Mouse (Mus musculus) spleen, adult 12 weeks (tissue): ENCODE results near the gene Tbc1d15.

Experiments used
- DNase-seq: peaks from one replicate; pipeline ENCODE4 v3.0.0; 2022; ENCODE audit warnings: low spot score

The Tbc1d15 gene

DNA sequence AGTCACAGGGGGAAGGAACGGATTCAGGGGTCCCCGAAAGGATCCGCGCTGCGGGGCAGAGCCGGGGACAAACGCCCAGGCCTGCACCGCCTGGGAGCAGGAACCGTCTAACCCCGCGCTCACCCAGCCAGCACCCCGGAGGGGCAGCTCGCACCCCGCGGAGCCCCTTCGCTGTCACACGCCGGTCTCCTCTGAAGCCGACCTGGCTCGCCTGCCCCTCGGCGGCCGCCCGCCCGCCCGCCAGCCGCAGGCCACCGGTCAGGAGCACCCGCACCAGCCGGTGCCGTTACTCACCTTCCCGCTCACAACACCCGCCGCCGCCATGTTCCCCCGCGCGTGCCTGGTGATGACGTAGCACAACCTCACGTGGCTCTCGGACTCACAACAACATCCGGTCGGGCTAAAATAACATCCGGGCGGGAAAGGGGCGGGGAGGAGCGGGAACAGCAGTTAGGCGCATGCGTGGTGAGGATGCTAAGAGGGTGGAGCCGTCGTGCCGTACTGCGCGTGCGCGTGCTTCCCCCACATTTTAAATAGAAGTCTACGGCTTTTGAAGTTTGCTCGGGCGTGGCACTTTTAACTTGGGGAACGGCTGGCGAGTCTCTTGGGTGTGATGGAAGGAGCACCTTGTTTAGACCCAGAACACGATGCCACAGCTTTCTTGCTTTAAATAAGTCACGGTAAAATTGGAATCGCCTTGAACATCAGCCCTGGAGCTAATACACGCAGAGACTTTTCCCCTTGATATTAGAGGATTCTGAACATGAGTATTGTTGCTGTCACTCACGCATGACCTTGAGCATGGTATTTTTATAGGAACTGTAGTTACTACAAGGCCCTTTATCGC lies at the start of gene Tbc1d15:
TSS of gene Tbc1d15 (minus strand) at position 380 of the 847 bp plus-strand sequence.
- DNase-seq = peak; percentile 97

DNA sequence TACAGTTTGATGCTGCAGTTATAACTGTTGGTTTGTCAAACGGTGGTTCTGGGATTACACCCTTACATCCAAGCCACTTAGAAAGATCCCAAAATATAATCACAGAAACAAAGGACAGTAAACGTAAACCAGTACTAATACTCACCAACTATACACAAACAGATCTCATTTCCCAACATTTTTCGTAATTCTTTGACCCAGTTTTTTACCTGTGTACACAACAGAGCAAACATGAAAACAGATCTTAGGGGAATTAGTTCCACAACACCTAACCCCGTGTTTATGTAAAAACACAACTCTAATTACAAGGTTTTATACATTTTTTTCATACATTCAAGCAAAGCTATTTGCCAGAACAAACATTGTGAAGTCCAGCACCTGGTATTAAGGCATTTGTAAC lies 47.4 kb upstream of the Tbc1d15 start:
- no peak for DNase-seq

DNA sequence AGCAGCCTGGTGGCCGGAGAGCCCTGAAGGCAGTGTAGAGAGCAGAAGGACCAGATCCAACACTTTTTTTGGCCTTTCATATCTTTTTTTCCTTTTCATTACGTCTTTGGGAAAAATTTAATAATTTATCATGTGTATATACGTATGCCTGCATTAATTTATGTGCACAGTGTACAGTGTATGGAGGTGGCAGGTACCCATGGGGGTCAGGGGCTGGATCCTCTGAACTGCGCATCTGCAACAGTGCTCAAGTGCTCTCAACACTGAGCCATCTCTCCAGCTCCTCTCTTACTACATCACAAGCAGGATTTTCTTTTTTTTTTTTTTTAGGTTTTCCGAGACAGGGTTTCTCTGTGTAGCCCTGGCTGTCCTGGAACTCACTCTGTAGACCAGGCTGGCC lies 46.3 kb upstream of the Tbc1d15 start:
- no peak for DNase-seq

DNA sequence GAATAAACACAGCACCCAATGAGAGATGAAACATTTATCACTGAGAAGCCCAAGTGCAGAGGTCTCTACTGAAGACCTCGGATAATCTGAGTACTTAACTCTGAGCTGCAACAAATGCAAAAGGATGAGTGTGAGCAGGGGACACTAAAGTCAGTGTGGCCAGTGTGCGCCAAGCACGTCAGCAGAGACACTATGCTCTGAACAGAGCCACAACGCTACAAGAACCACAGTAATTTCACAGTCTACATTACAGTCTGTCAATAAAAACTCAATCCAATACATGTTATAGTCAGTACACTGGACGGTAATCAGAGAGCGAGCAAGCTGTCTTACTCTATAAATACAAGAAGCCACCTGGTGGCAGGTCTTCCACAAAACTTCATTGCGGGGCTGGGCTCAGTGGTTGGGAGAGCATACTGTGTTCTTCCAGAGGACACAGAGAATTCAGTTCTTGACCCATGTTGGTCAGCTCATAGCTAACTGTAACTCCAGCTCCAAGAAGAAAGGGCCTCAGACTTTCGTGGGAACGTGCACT lies 45.2 kb upstream of the Tbc1d15 start:
- DNase-seq = no peak

DNA sequence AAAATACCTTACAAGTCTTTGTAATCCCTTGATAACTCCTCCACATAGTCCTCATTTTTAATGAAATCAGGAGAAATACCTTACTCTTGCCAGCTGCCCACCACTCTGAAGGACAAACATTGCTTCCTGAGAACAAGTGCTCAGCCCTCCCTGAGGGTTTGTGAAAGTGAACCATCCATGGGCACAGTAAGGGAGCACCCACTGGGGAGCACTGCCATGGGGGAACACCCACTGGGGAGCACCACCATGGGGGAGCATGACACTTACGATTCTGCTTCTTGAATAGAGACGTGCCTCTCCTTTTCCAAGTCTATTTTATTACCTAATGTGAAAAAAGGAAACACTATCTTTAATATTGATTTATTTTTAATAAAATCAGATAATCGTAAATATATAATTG lies 43.9 kb upstream of the Tbc1d15 start:
- no peak for DNase-seq

DNA sequence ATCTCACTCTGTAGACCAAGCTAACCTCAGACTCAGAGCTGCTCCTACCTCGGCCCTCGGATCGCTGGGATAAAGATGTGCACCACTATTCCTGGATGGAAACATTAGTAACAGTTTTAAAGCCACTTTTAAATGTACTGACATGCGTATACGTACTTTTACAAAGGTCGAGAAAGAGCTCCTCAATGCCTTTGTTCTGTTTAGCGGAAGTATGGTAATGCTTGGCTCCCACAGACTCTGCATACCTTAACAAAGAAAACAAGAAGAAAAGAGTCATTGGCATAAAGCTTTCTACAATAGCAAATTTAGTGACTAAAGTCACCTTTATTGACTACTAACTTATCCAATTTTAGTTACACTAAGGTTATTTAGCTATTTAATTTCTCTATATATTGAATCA lies 43.4 kb upstream of the Tbc1d15 start:
- DNase-seq = no peak

DNA sequence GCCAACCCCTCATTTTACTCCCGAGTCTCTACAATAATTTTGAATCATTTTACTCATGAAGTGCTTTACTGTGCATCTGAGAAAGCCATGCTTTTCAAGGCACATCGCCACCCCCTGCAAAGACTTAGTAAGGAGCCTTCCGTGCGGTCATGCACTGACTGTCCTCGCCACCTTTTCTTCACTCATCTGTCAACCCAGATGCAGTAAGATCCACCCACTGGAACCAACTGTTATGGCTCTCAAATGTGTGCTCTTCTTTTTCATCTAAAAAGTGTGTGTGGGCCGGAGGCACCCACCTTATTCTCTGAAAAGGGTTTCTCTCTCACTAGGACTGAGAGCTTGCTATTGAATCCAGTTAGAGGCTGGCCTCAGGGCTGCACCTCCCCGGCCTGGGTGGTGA lies 42.7 kb upstream of the Tbc1d15 start:
- DNase-seq = no peak

DNA sequence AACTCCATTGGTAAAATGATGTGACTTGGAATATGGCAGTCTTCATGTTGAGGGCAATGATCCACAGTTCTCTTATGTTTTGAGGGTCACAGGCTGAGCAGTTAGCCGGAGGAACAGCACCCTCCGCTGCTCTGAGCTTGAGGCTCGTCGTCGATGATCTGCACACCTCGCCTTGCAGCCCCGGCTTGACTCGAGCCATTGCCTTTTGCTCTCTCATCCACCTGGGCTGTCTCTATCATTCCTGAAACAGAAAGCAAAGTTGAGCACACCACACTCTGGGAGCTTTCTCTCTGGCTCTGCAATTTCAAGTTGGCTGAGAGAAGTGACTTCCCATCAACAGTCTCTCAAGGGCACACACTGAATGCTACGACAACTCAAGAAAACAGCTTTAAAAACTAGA lies 39.4 kb upstream of the Tbc1d15 start:
- no peak for DNase-seq

DNA sequence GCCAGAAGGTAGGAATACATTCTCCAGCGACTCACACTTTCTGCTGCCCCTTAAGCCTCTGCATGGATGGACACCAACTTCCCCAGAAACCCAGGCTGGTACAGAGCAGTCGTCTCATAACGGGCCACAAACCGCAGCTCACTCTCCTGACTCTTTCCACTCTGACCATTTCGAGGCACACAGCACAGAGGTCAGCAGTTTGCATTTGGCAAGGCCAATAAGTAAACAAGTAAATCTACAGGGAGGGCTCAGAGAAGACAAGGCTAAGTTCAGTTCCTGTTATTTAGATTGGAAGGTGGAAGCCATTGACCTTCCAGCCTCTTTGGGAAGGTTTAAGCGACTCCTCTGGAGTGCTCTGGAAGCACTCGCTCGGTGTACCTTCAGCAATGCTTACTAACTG lies 37.6 kb upstream of the Tbc1d15 start:
- no peak for DNase-seq

DNA sequence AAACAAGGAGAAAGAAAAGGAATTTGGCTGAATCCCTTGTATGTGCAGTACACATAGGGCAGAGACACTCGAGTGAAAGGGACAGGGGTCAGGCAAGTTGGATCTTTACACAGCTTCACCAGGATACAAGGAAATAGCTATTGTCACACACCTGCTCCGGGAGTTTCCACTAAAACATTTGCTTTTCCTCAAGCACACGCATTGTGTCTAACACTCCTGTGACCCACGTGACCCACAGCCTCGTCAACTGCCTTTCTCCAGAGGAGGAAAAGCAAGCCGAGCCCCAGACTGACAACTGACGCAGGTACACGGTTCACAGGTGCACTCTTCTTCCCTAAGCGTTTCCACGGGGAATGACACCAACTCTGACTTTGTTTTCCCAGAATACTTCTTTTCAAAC lies 32.9 kb upstream of the Tbc1d15 start:
- DNase-seq = no peak

DNA sequence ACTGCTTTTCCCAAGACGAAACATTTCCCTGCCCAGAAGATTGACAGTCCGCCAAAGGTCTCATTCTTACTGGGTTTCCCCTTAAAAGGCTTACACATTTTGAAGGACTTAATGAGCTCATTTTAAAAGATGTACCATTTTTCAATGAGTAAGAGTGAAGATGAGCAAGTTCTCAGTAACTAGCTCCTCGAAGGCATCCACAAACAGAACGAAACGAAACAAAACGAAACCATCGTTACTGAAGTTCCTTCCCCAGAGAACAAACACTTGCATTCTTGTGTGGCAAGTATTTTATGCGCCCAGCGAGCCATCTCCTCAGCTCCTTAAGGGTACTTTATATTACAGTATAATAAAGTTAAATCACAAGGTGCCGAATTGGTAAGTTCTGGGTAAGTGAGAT lies 30.1 kb upstream of the Tbc1d15 start:
- no peak for DNase-seq

DNA sequence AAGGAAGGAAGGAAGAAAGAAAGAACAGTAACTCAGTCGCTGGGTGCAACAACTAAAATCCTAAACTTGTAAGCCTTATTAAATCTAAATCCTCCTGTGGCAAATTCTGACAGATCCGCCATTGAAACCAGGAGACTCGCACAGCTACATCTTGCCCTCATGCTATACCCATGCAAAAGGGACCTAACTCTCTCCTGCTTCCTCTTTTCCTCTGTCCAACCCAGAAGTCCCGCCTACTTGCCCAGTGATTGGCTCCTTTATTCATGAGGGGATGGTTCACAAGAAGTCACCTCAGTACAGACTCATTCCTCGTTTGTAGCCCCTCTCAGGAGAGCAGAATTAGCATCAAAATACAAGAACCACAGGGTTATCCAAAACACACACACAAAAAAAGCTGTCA lies 20.4 kb upstream of the Tbc1d15 start:
- DNase-seq = no peak

DNA sequence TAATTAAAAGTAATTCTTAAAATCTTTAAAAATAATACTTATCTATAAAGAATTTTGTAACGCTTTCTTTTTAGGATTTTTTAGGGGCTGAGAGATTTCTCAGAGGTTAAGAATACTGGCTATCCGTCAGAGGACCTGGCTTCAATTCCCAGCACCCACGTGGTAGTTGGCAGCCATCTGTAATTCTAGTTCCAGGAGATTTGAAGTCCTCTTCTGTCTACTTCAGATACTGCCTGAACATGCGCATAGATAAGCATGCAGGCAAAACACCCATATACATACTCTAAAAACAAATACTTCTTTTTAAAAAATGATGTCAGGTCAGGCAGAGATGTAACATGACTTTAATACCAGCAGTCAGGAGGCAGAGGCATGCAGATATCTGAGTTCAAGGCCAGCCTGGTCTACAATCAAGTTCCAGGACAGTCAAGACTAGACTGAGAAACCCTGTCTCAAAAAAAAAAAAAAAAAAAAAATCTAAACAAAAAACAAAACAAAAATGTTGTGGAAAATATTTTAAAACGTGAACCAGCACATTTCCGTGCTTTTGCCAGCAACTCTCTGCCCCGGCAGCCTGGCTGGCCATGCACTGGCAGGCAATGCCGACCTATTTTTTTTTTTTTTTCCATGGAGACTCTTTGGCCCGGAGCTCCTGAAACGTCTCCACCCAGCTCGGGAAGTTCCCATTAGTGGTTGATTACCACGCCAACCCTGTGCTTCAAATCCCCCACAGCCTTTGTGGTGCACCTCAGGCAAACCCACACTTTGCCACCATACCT lies 19.5 kb upstream of the Tbc1d15 start:
- no peak for DNase-seq

DNA sequence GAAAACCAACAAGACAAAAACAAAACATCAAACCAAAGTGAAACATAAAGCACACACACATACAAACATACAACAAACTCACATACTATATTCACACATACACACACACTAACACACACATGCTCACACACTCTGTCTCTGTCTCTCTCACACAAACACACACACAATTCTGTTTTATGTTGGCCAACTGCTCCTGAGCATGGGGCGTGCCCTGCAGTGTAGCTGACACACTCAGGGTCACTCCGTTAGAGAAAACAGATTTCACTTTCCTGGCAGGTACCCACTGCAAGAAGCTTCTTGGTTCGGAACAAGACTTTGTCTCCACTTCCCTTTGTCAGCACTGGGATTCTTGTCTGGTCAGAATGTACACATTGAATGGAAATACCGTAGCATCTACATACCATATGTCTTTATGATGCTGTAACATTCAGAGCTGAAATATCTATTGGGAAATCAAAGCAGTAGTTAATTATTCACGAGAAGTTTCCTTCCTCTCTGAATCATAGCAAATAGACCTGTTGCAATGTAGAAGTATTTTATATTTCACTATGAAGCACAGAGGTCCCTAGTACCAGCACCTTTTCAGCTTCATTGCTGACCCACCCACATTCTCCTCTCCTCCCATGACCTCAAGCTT lies 11.8 kb upstream of the Tbc1d15 start:
- DNase-seq = no peak

DNA sequence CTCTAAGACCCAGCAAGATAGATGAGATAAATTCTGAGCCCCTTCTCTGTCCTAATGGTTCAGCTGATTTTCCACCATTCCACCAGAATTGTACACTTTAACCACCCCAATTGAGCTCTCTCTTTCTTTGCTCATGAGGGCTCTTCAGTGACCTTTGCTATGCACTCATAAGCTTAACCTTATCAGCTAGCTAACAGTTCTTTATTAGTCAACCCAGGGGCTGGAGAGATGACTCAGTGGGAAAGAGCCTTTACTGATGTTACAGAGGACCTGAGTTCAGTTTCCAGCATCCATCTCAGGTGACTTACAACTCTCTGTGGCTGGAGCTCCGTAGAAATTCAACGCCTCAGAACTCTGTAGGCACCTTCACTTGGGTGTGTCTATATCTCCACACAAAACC lies 11.0 kb upstream of the Tbc1d15 start:
- DNase-seq = no peak

DNA sequence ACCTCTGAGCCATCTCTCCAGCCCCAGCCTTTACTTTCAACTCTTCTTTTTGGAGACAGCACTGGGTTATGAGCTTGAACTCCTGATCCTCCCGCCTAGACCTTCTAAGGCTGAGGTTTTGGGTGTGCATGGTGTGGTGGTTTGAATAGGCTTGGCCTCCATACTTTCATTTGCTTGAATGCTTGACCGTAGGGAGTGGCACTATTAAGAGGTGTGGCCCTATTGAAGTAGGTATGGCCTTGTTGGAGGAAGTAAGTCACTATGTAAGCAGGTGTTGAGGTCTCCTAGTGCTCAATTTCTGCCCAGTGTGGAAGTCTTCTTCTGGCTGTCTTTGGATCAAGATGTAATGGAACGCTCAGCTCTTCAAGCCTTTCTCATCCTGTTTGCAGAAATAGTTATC lies 10.2 kb upstream of the Tbc1d15 start:
- no peak for DNase-seq

DNA sequence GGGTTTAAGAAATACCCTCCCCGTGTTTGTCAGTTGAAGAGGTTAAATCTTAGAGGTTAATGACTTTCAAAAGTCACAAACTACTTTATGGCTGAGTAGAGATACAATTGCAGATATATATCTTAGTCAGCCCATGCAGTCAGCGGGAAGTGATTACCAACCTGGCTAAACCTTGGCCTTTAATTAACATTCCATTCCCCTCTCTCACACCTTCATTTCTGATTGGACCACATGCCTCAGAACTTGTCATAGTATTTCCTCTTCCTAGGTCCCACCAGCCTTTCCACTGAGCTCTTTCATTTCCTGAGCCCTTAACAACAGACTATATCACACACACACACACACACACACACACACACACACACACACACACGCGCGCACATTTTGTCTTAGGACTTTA lies 4.9 kb upstream of the Tbc1d15 start:
- no peak for DNase-seq

DNA sequence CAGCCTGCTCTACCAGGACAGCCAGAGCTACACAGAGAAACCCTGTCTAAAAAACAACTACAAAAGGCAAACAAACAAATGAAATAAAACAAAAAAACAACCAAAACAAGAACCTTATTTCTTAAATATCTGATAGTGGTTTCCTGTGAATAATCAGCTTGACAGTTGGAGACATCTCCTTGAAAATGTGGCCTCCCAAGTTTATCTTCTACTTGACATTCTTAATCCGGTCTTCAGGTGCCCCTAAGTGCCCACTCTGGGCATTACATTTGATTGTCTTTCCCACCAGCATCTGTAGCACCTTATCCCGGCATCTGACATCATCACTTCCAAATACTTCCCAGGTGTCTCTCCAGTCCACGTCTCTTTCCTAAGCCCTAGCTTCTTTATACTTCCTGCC lies 2.3 kb upstream of the Tbc1d15 start:
- DNase-seq = no peak

DNA sequence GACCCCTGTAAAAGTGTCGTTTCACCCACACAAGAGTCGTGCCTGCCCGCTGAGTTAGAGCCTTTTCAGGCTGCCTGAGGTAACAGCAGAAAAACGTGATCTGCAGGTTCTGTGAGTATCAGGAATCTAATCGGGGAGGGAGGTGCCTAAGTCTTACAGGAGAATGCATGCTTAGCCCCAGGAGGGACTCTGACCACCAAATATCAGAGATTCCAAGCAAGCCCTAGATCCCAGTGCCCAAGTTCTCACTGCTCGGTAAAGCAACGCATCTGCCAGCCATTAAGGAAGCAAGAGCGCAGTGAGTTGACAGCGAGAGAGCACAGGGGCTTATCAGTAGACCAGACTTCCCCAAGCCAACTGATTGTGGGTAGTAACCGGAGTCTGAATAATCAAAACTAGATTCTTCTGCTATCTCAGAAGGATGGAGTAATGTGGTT lies 1.1 kb upstream of the Tbc1d15 start:
- DNase-seq = peak; percentile 33

DNA sequence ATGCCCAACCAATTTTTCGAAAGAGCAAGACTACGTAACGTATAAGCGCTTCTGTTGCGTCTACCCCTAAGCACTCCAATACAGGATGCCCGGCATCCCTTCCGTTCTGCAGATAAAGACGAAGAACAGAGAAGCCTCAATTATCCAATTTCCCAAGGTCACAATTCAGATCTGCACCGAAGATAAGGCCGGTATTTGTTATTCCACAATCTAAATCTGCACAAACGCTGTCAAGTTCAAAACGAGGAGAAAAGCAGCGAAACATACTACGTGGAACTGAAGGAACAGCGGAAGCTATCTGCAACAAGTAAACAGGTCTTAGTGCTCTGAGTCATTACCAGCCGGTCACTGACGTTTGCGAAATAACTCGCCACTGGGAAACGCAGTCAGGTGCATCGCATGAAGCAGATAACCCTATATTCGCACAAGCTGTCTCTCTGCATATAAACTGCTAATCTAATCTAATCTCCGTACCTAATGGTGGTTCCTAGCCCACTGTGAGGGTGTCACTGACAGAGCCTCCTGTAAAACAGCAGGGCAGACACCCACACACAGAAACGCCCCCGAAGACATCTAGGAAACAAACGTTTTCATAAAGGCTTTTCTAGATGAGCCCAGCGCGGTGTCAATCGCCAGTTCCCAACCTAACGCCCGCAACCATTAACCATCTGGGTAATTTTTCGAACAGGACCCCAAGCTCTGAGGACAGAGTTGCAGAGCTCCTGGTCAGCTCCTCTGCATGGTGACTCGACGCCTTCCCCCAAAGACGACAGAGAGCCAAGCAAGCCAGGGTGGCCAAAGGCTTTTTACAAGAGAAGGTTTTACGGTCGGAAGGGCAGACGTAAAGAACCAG lies 806 bp downstream of the Tbc1d15 start:
- DNase-seq = peak; percentile 37

DNA sequence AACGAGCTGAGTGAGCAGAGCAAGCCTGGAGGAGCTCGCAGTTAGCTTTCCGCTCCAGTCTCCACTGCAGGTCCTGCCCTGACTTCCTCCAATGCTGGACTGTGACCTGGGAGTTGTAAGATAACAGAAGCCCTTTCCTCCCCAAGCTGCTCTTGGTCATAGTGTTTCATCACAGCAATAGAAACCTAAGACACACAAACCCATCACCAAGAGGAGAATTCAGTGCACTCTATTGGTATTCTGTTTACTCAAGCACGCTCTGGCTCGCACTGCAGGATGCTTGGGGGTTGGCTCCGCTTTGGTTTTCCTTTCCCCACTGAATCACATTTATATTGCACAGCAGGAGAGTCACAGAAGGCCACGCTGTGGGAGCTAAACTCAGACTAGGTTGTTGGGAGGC lies 3.2 kb downstream of the Tbc1d15 start:
- no peak for DNase-seq

DNA sequence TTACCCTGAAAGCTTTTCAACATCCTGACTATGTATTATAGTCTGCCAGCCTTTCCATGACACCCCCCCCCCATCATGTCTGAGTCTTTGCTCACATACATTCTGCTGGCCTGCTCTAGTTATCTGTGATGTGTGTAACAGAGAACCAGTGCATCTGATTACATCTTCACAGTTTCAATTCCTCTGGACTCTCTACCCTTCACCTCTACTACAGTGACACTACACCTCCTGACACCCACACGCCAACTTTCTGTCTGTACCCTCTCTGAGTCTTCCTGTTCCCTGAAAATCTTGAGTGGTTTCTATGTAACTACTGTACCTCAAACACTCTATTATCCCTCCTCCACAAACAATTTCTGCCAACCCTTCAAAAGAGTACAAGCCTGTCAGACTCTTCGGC lies 5.8 kb downstream of the Tbc1d15 start:
- no peak for DNase-seq
